ENCODE assay signal across 18 mouse cellular contexts in the genomic region with DNA sequence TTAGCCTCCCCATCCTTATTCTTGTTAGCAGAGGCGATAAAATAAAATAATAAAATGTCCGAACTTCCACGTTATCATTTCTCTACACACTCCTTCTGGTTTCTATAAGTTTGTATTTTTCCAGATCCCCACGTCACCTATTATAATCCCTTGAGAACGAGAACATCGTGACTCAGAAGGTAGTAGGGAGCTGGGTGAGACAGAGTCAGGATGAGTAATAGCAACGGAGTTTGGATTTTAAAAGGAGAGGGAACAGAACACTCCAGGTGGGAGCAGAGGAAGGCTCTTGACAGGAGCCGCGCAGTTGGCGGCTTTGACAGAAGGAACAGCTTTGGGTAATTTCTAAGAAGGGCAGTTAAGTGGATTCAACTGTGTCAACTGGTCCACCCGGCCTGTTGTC.
DNase-seq lines count a peak whose midpoint lies in the region; ATAC-seq lines count a peak whose summit lies in the region.
"Had no signal": no experiment of that assay in that cellular context is flagged by ENCODE, and none has a peak within 500 bp of the region (broad histone marks: within the 10 kb centered on the region; RNA-seq: fewer than 3 reads in every experiment).

No protein-coding gene starts in this region.

- peak; percentile 92 for ATAC-seq in frontal cortex, adult (ENCODE audit: low TSS enrichment)
- ATAC-seq: forebrain, embryonic 16.5 days; inflammation-experienced regulatory T-cells, adult 6 months; midbrain, embryonic 16.5 days had no signal

- DNase-seq in frontal cortex, postnatal 10 days (ENCODE audit: low spot score in 2 of 2): no peak
- peak; percentile 49 for DNase-seq in right cerebral cortex, adult 18-20 months
- DNase-seq in right cerebral cortex, postnatal 14 days: no peak
- peak; percentile 17 to 38 for DNase-seq in left cerebral cortex, postnatal 25 days (ENCODE audit: low spot score in 2 of 2)
- DNase-seq in lung, postnatal 4 days: no peak
- no peak for DNase-seq in adrenal gland, adult 2 months
- DNase-seq: adrenal gland, postnatal 36 days; cerebellum, adult 2 months; cerebellum, postnatal 14 days; gastrocnemius, postnatal 10 days; heart, postnatal 10 days; kidney, adult 2 months; kidney, postnatal 36 days; thymus, postnatal 14 days had no signal

- intact Hi-C loops in left cerebral cortex, postnatal 25 days (cut with DNase I): loop anchor here (2.0 kb wide), 1 partner anchor 63 kb away; no protein-coding TSS in a partner anchor

Comparison
In these comparisons a context has a peak if more than half of its experiments do, and no peak if none do; other contexts are left out.
1. DNase-seq: peak in right cerebral cortex, adult 18-20 months (single experiment) and left cerebral cortex, postnatal 25 days (2 of 2); none in frontal cortex, postnatal 10 days (0 of 2), right cerebral cortex, postnatal 14 days (single experiment), lung, postnatal 4 days (0 of 2) and adrenal gland, adult 2 months (single experiment).